Mouse (Mus musculus): ENCODE results near the gene Rfx7. TPM values are rescaled to one million over a fixed set of nuclear protein-coding genes. Genes with fewer than 3 reads are reported as not detected.
"Not testable (repeated sequence)": the region's sequence is repeated elsewhere in the genome, so short reads cannot be mapped to it uniquely, and the experiment has no call there.

The Rfx7 gene
- polyA plus RNA-seq, 1 experiment from 2014 or later = 4.0 TPM

DNA sequence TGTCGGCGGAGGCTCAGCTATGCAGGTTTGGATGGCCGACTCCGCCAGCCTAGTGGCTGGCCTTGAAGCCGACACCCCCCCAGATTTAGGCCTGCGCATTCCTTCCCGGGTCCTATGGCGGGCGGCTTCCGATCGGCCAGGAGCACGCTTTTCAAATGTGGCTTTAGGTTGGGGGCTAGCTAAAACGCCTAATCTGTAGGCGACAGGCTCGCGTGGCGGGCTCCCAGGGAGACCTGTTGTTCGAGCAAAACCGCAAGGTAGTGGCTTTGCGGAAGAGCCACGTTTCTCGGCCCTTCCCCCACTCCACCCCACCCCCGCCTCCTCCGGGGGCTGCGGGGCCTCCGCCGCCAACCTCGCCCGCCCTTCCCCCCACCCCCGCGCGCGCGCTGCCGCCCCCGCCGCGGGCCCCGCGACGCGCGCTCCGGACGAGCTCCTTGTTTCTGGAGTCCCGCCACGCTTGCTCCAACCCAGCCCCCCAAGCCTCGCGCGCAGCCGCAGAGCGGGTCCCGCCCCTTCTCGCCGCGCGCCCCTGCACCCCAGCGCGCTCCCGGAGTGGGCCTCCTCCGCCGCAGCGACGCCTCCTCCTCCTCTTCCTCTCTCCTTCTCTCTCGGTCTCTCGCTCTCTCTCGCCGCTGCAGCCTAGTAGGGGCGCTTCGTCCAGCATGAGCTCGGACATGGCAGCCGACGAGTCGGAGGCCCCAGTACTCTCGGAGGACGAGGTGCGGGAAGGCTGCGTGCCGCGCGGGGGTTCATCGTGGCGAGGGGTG lies 130.0 kb downstream of the Rfx7 start, which contains the start of gene Nedd4:
TSS of gene Nedd4 (plus strand) at position 452 of the 767 bp plus-strand sequence.
- Histone ChIP-seq H3K27me3 (replicated peaks; ENCODE audit: insufficient read depth, low read length) (no peaks in the 10 kb centered on the region), H3K27ac (ENCODE audit: low read length) (peak within 1 kb of the TSS; percentile 99), H3K4me3 (ENCODE audit: low read depth, low read length) (peak within 1 kb of the TSS; percentile 91), H3K9me3 (ENCODE audit: low read length) (no peaks in the 10 kb centered on the region), H3K36me3 (ENCODE audit: insufficient read depth, low read length) (no peaks in the 10 kb centered on the region), H3K4me1 (ENCODE audit: insufficient read depth, low read depth, low read length) (peaks cover 9% of the 10 kb centered on the region; the same call in 1 of the 2 replicates), H3K4me2 (replicated peaks; ENCODE audit: low read depth, low read length) (peak within 1 kb of the TSS; percentile 63), H3K9ac (replicated peaks; ENCODE audit: low read depth) (peak within 1 kb of the TSS; percentile 98)
- peak; percentile 96 for DNase-seq (ENCODE audit: low spot score)
- TF ChIP-seq EP300 (IDR thresholded peaks at IDR 0.05) (no peak), CTCF (IDR thresholded peaks at IDR 0.05) (peak; percentile 20)
- WGBS = under 1% methylated on average over 38 of the region's 83 CpGs
- ATAC-seq = peak; percentile 91

DNA sequence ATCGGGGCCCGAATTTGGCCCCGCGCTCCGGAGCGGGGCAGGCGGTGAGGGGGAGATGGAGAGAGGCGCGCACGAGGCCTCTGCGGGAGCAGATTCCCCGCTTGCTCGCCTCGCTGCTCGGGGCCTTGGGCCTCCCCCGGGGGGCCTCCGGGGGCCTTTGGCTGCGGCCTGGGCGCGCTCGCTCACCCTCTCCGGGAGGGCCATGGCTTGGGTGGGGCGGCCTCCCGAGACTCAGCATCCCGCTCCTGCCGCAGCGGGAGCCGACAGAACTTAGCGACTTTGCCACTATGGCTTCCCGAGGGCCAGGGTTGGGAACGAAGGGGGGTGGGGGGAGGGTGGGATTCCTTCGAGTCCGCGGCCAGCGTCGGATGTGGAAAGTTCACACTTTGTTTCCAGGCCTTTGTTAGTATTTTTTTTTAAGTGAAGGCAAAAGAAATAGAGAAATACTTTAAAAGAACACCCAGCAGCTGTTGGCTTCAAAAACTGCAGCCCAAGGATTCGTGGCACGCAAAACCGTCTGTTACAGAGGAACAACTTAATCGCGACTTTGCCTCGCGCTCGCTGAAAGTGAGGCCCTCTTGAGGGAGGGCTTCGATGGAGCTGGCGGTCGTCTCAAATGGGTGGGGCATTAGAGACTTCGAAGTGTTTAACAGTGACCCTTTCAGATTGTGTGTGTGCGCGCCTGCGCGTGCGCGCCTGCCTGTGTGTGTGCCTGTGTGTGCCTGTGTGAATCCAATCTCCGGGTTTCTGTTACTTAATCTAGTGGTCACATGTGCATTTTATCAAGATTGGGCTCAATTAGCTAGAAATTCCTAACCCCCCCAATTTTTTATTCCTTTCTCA lies 130.9 kb downstream of the Rfx7 start:
- Histone ChIP-seq H3K9me3 (ENCODE audit: low read length) (no peaks in the 10 kb centered on the region), H3K4me2 (replicated peaks; ENCODE audit: low read depth, low read length) (peak overlapping the region; percentile 63), H3K4me3 (ENCODE audit: low read depth, low read length) (peak overlapping the region; percentile 91), H3K4me1 (ENCODE audit: insufficient read depth, low read depth, low read length) (peaks cover 9% of the 10 kb centered on the region; the same call in 1 of the 2 replicates), H3K27me3 (replicated peaks; ENCODE audit: insufficient read depth, low read length) (no peaks in the 10 kb centered on the region), H3K36me3 (ENCODE audit: insufficient read depth, low read length) (no peaks in the 10 kb centered on the region), H3K9ac (replicated peaks; ENCODE audit: low read depth) (peak overlapping the region; percentile 98), H3K27ac (ENCODE audit: low read length) (peak overlapping the region; percentile 99)
- DNase-seq (ENCODE audit: low spot score) (peak; percentile 96), ATAC-seq (peak; percentile 72)
- under 1% methylated on average over 51 of the region's 55 CpGs for WGBS
- TF ChIP-seq EP300 (IDR thresholded peaks at IDR 0.05) (peak; percentile 15), CTCF (IDR thresholded peaks at IDR 0.05) (peak; percentile 25; the same call in 1 of the 2 replicates)

DNA sequence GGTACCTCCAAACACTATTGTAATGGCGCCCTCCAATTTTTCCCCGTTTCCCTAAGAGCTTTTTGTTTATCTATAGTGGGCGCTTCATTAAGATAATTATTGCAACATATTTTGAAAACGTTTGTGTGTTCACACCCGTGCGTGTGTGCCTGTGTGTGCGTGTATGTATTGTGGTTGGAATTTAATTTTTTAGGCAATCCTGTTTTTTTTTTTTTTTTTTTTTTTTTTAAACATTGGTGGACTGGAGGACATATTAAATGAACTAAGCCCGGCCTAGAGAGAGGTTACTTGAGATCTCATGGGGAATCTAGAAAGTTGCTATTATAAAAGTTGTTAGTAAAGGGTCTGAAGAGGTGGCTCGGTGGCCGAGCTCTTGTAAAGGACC lies 131.5 kb downstream of the Rfx7 start:
- H3K27me3 ChIP-seq (replicated peaks; ENCODE audit: insufficient read depth, low read length) = no peaks in the 10 kb centered on the region
- TF ChIP-seq EP300 (IDR thresholded peaks at IDR 0.05) (no peak; the same call in 1 of the 2 replicates), CTCF (IDR thresholded peaks at IDR 0.05) (no peak)
- ATAC-seq (no peak), DNase-seq (ENCODE audit: low spot score) (no peak)
- H3K4me3 ChIP-seq (ENCODE audit: low read depth, low read length) = peak overlapping the region; percentile 91
- peak overlapping the region; percentile 63 for H3K4me2 ChIP-seq (replicated peaks; ENCODE audit: low read depth, low read length)
- no peaks in the 10 kb centered on the region for H3K9me3 ChIP-seq (ENCODE audit: low read length)
- H3K9ac ChIP-seq (replicated peaks; ENCODE audit: low read depth) = peak overlapping the region; percentile 98
- peaks cover 9% of the 10 kb centered on the region; the same call in 1 of the 2 replicates for H3K4me1 ChIP-seq (ENCODE audit: insufficient read depth, low read depth, low read length)
- H3K36me3 ChIP-seq (ENCODE audit: insufficient read depth, low read length) = no peaks in the 10 kb centered on the region
- 4% methylated on average over 10 of the region's 10 CpGs for WGBS
- H3K27ac ChIP-seq (ENCODE audit: low read length) = peak overlapping the region; percentile 99

DNA sequence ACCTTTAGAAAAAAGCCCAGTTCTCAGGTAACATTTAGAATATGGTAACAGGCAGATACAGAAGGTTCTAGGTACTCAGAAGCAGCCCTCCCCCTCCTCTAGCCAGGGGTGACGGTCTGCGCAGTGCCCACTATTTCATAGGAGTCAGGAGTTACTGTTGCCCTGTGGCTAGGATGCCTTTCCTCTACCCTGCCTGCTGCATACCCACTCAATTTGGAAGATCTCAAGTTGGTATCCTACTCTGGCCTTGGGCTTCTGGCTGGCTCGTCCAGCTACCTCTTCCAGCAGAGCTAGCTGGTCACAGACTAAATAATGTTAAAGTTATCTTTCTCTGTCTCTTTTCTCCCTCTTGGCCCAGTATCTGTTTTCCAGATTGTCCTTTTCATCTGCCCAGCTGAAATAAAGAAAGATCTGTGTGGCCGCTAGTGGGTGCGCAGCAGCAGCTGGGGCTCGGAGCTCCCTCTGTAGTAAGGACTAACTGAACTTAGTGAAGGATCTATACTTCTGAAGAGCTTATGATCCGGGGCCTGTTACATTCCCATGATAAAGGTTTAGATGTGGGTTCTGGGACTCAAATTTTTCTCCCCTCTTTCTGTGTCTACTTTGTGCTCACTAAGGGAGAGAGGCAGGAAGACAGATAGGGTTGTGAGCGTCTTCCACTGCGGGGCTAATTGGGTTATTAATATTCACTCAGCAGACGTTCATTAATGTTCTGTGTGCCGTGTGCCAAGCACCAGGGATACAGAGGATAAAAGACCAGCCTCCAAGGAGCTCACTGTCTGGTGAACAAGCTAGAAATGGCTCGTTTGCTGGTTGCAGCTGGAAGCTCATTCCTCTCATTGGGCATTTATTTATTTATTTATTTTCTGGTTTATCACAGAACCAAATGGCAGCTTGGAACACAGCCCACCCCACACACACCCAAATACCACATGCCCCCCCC lies 132.6 kb downstream of the Rfx7 start:
- WGBS = 23% methylated on average over 12 of the region's 12 CpGs
- Histone ChIP-seq H3K4me2 (replicated peaks; ENCODE audit: low read depth, low read length) (peak overlapping the region; percentile 63), H3K4me3 (ENCODE audit: low read depth, low read length) (peak overlapping the region; percentile 91), H3K4me1 (ENCODE audit: insufficient read depth, low read depth, low read length) (peaks cover 9% of the 10 kb centered on the region; the same call in 1 of the 2 replicates), H3K36me3 (ENCODE audit: insufficient read depth, low read length) (peaks cover 7% of the 10 kb centered on the region; the same call in 1 of the 2 replicates), H3K9ac (replicated peaks; ENCODE audit: low read depth) (peak overlapping the region; percentile 30; the same call in 1 of the 2 replicates), H3K27me3 (replicated peaks; ENCODE audit: insufficient read depth, low read length) (no peaks in the 10 kb centered on the region), H3K27ac (ENCODE audit: low read length) (peak overlapping the region; percentile 99), H3K9me3 (ENCODE audit: low read length) (no peaks in the 10 kb centered on the region)
- DNase-seq (ENCODE audit: low spot score) = peak; percentile 60
- ATAC-seq = no peak
- TF ChIP-seq CTCF (IDR thresholded peaks at IDR 0.05) (peak; percentile 47), EP300 (IDR thresholded peaks at IDR 0.05) (no peak)

DNA sequence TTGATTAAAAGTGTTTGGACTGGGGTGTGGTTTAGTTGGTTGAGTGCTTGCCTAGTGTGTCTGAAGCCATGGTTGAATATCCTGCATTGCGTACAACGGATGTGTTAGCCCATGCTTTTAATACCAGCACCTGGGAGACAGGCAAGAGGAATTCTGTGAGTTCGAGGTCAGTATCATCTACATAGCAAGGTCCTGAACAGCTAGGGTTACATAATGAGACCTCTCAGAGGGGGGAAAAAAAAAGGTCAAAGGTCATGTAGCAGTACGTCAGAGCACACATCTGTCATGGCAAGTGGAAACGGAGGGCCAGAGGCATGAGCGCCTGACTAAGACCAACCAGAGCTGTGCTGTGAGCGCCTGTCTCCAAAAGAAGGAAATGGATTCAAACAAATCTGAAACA lies 133.5 kb downstream of the Rfx7 start:
- H3K27me3 ChIP-seq (replicated peaks; ENCODE audit: insufficient read depth, low read length) = no peaks in the 10 kb centered on the region
- H3K36me3 ChIP-seq (ENCODE audit: insufficient read depth, low read length) = peaks cover 11% of the 10 kb centered on the region; the same call in 1 of the 2 replicates
- H3K27ac ChIP-seq (ENCODE audit: low read length) = peak overlapping the region; percentile 51; the same call in 1 of the 2 replicates
- H3K9me3 ChIP-seq (ENCODE audit: low read length) = no peaks in the 10 kb centered on the region
- H3K4me1 ChIP-seq (ENCODE audit: insufficient read depth, low read depth, low read length) = peaks cover 9% of the 10 kb centered on the region; the same call in 1 of the 2 replicates
- WGBS = 35% methylated on average over 7 of the region's 7 CpGs
- H3K9ac ChIP-seq (replicated peaks; ENCODE audit: low read depth) = no peak overlapping the region
- no peak overlapping the region for H3K4me3 ChIP-seq (ENCODE audit: low read depth, low read length)
- H3K4me2 ChIP-seq (replicated peaks; ENCODE audit: low read depth, low read length) = peak overlapping the region; percentile 63; the same call in 1 of the 2 replicates
- no peak for TF ChIP-seq EP300 (IDR thresholded peaks at IDR 0.05)
- no peak for ATAC-seq
- peak; percentile 48 for DNase-seq (ENCODE audit: low spot score)

DNA sequence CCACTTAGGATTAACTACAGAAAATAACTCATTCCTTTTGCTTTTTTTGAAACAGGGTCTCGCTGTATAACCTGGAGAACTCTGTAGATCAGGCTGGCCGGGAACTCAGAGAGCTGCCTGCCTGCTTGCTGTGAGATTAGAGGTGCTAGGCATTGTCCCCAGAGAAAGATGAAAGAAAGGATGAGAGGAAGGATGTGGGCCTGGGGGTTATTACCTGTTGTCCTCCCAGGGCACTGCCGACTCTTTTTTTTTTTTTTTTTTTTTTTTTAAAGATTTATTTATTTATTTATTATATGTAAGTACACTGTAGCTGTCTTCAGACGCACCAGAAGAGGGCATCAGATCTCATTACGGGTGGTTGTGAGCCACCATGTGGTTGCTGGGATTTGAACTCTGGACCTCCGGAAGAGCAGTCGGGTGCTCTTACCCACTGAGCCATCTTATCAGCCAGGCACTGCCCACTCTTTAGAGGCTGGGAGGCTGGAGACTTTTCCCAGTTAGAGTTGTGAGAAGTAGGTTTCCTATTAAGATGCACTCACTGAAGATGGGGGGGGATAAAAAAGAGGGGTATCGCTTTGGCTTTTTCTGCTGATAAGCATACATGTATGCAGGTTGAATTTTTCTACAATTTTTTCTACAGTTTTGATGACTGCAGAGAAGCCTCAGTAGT lies 134.4 kb downstream of the Rfx7 start:
- H3K4me2 ChIP-seq (replicated peaks; ENCODE audit: low read depth, low read length); H3K4me3 ChIP-seq (ENCODE audit: low read depth, low read length): not testable (repeated sequence)

More for the DNA sequence above, 134.4 kb downstream of the Rfx7 start:
- H3K27ac ChIP-seq (ENCODE audit: low read length); H3K9ac ChIP-seq (replicated peaks; ENCODE audit: low read depth); H3K4me1 ChIP-seq (ENCODE audit: insufficient read depth, low read depth, low read length); H3K27me3 ChIP-seq (replicated peaks; ENCODE audit: insufficient read depth, low read length); ATAC-seq; DNase-seq (ENCODE audit: low spot score); H3K9me3 ChIP-seq (ENCODE audit: low read length): not testable (repeated sequence)
- peaks cover 14% of the 10 kb centered on the region; the same call in 1 of the 2 replicates for H3K36me3 ChIP-seq (ENCODE audit: insufficient read depth, low read length)
- WGBS = 63% methylated on average over 6 of the region's 8 CpGs
